Mouse (Mus musculus): Measurements from ENCODE around the gene Nfatc3.
A peak's percentile ranks its signal among the peaks of the same experiment; 100 is the strongest.

The Nfatc3 gene

DNA sequence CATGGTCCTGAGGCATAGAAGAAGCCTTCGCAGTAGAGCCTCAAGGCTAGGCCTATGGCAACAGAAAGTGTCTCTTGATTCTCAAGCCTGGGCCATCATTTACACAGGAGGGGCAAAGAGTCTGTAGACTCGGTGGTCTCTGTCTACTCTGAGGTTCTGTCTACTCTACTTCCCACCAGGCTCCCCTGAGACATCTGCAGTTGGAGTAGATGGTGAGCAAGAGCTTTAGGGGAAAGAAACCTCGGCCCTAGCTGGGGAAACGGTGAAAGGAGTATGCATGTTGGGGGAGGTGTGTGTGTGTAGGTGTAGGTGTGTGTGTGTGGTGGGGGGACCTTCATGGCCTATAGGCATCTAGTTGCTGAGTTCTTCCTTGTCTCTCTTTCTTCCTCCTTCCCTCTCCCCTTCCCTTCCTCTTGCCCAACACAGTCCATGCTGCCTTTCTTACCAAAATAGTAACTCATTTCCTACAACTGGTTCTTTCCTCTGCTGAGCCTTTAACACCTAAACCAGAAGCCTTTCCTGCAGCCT is 2.1 kb upstream of the Nfatc3 start:
- DNase-seq (ENCODE audit: low spot score in 2 of 2): no peak

DNA sequence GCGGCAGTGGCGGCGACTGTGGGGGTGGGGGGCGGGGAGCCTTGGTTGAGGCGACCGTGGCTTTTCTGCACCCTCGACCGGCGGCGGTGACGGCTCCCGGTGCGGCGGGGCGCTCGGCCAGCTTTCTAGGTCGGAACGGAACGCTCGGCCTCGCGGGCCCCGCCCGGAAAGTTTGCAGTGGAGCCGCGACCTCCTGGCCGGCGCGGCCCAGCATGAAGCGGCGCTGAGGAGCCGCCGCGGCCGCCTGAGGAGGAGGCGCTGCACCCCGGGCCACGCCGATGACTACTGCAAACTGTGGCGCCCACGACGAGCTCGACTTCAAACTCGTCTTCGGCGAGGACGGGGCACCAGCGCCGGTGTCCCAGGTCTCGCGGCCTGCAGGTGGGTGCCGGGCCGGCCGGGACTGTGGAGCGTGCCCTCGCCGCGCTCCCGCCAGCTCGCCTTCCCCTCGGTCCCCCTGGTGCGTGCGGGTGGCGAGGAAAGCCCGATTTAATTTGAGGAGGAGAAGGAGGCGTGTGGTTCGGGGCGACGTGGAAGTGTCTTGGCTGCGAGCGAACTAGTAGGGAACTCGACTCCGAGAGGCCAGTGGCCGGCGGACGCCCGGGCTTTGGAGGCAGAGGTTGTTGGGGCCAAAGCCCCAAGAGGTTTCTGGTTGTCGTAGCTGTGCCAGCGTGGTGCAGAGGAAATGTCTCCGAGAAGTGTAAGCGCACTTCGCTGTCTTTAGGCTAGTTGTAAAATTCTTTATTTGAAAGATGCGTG is 1.2 kb downstream of the Nfatc3 start:
- no peak for DNase-seq (ENCODE audit: low spot score in 2 of 2)

DNA sequence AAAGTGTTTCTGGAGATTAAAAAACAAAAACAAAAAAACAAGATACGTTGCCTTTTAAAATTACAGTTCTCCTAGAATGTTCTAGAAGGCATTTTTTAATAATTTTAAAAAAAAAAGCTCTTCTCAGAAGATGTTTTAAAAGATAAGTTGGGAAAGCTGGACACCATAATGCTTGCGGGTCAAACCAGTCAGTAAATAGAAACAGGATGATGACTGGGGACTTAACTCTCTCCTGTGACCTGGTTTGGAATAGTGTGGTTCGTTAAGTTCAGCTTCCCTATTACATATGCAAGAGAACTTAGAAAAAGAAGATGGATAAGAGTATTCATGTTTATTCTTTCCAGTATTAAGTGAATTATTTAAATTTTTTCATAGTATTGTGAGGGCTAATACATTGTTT is 1.9 kb downstream of the Nfatc3 start:
- DNase-seq (ENCODE audit: low spot score in 2 of 2): no peak

DNA sequence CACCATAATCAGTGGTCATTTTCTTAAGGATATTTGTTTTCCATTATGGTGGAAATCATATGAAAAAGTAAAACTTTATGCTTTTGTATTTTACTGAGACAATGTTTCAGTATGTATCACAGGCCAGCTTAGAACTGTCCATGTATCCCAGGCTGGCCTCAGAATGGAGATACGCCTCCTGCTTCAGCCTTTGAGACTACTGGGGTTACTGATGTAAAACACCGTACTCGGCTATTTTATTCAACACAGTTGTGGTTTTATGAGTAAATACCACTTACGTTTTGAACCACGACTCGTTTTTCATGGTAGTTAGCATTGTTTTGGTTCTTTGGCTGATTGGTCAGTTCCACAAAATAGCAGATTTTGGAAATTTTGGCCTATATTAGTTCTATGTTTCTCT is 3.0 kb downstream of the Nfatc3 start:
- no peak for DNase-seq (ENCODE audit: low spot score in 2 of 2)

DNA sequence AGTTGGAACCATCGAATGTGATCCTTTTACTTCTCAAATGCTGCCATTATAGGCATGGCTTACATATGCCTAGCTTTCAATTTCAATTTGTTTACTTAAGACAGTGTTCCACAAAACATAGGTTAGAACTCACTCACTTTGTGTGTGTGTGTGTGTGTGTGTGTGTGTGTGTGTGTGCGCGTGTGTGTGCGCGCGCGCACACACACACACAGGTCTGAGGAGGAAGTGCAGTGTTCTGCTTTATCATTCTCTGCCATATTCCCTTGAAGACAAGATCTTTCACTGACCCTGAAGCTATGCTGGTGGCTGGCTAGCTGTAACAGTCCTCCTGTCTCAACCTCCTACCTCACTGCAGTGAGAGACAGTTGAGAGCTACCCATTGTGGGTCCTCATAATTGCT is 4.4 kb downstream of the Nfatc3 start:
- DNase-seq (ENCODE audit: low spot score in 2 of 2): no peak

DNA sequence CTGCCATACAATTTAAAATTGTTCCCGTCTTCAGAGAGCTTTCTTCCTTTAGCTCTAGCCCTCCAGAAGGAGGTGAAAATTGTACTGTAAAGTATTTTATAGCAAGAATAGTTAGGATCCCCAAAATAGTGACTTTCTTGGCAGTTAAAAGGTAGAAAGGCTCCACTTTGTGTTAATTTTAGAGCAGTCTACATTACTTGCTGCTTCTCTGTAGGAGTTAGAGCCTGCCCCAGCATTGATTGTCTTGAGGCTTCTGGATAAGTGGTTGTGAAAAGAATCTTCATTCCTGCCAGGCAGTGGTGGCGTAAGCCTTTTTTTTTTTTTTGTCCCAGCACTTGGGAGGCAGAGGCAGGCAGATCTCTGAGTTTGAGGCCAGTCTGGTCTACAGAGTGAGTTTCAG is 8.1 kb downstream of the Nfatc3 start:
- no peak for DNase-seq (ENCODE audit: low spot score in 2 of 2)

DNA sequence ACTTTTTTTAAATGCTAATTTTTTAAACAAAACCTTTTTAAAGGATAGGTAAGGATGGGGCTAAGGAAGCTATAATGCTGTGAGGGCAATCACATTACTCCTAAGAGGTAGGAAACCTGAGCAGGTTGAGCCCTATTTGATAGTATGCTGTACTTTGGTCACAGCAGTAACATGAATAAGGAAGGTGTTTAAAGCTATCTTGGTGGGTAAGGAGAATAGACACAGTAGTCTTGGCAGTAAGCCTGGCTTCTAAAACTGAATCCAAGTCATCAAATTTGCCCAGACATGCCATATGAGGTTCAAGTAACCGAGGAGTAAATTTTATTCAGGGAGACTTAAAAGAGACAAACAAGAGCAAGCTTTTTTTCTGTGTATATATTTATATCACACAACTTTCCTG is 10.9 kb downstream of the Nfatc3 start:
- DNase-seq (ENCODE audit: low spot score in 2 of 2): no peak

DNA sequence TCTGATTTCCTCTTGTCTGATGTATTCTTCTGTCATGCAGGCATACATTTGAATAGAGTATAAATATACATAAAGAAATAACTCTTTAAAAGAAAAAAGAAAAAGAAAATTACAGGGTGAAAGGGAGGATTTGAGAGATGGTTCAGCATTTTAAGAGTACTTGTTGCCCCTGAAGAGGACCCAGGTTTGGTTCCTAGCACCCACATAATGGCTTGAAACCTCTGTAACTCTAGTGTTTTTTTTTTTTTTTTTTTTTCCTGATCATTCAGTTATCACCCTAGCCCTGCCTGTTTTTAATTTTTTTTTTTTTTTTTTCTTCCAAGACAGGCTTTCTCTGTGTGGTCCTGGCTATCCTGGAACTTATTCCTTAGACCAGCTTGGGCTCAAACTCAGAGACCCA is 13.5 kb downstream of the Nfatc3 start:
- DNase-seq (ENCODE audit: low spot score in 2 of 2): no peak

DNA sequence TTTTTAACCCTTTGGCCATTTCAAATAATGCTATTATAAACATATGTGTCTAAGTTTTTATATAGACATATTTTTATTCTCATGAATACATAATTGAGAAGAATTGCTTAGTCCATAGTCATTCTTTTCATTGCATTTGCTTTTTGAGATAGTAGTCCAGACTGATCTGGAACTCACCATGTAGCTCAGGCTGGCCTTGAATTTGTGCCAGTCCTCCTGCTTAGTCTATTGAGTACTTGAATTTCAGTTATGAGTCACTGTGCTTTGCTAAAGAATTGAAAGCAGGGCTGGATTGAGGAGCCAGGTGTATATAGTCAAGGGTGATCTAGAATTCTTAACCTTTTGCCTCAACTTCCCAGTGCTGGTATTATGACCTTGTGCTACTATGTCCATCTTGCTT is 15.6 kb downstream of the Nfatc3 start:
- DNase-seq (ENCODE audit: low spot score in 2 of 2): no peak

DNA sequence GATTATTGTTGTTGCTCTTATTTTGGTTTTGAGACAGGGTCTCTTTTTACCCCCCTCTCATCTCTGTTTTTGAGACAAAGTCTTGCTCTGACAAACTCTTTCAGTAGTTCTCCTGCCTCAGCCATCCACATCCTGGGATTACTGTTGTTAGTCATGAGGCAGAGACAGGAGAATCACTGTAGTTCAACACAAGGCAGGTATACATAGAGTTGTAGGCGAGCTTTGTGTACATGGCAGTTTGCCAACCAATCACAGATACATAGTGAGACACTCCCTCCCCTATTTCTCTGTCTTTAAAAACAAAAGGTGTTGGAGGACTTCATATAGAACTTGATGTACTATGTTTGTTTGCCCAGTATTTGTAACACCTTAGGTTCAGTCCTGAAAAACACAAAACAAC is 16.0 kb downstream of the Nfatc3 start:
- DNase-seq (ENCODE audit: low spot score in 2 of 2): no peak

DNA sequence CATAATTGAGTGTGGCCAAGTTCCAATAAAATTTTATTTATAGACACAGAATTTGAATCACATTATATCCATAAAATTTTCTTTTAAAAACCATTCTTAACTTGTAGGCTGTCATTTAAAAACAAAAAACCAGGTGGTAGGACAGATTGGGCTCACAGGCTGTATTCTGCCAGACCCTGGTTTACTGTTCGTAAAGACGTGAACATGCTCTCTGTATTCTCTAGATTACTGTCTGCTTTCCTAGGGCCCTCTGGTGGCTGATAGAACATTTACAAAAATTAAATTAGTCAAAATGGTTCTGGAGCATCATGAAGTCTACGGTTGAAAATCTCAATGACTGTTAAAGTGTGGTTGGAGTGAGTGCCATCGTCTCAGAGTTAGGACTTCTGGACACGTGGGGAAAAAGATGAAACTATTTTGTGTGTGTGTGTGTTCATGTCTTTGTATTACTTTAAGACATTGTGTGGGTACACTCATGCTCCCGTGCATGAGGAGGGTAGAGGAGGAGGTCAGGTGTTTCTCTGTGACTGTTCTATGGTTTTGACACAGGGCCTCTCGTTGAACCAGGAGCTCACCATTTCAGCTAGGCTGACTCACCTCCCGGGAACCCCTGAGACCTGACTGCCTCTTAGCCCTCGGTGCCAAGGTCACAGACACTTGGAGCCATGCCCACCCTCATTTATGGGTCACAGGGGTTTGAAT is 16.7 kb downstream of the Nfatc3 start:
- no peak for DNase-seq (ENCODE audit: low spot score in 2 of 2)

DNA sequence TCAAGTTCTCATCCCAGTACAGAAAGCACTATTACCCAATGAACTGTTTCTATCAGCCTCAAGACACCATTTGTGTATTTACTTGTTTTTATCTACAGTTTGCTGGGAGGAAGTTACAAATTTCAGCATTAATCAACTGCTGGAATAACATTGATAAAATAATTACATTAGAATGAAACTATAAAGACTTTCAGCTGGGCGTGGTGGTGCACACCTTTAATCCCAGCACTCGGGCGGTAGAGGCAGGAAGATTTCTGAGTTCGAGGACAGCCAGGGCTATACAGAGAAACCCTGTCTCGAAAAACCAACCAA is 17.2 kb downstream of the Nfatc3 start:
- DNase-seq (ENCODE audit: low spot score in 2 of 2): no peak

DNA sequence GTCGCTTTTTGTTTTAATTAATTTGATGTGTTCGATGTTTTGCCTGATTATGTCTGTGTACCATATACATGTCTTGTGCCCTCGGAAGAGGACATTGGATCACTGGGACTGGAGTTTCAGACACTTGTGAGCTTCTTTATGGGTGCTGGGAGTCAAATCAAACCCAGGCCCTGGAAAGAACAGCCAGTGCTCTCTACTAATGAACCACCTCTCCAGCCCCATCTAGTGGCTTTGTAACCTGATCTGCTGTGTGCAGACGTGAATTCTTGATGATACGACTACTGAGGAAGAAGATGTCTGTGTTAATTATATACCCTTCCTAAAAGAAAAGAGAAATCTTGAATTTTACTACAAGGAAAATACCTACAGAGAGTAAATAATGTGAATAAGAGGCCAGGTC is 18.0 kb downstream of the Nfatc3 start:
- no peak for DNase-seq (ENCODE audit: low spot score in 2 of 2)

DNA sequence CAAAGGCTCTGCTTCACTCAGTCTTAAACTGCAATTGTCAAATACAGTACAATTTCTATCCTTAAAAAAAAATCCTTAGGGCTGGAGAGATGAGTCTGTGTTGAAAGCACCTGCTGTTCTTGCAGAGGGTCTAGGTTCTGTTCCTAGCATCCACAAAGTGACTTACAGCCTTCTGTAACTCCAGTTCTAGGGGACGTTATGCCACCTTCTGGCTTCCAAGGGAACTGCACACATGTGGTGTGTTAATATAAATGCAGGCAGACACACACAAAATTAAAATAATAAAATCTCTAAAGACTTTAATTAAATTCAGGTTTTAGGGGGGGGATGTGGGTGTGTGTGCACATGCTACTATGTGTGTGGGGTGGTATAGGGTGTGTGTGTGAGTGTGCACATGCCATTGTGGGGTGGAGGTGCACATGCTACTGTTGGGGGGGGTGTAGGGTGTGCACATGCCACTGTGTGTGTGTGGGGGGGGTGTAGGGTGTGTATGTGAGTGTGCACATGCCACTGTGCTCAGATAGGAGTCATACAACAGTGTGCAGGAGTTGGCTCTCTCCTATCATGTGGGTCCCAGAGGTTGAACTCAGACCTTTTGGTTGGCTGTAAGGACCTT is 18.9 kb downstream of the Nfatc3 start:
- DNase-seq (ENCODE audit: low spot score in 2 of 2): no peak

DNA sequence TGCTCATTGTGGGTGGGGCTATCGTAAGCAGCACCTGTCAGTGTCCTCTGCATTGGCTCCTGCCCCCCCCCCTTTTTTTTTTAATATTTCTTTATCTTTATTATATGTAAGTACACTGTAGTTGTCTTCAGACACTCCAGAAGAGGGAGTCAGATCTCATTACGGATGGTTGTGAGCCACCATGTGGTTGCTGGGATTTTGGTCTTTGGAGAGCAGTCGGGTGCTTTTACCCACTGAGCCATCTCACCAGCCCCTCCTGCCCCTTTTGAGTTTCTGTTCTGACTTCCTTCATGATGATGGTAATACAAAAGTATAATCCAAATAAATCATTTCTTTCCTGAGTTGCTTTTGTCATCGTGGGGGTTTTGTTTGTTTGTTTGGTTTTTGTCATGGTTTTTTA is 43.7 kb downstream of the Nfatc3 start:
- DNase-seq (ENCODE audit: low spot score in 2 of 2): no peak

DNA sequence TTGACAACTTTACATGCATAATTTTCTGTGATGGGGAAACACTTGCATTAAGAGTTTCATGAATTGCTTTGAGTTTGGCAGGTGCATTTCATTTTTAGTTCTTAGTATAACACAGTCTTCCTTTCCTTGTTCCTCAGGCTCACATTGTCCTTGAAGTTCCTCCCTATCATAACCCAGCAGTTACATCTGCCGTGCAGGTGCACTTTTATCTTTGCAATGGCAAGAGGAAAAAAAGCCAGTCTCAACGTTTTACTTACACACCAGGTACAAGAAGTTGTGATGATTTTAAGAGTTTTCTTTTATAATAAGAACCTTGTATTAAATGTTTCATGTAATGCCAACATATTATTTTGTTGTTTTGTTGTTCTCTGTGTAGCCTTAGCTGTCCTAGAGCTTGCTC is 45.2 kb downstream of the Nfatc3 start:
- DNase-seq (ENCODE audit: low spot score in 2 of 2): no peak

DNA sequence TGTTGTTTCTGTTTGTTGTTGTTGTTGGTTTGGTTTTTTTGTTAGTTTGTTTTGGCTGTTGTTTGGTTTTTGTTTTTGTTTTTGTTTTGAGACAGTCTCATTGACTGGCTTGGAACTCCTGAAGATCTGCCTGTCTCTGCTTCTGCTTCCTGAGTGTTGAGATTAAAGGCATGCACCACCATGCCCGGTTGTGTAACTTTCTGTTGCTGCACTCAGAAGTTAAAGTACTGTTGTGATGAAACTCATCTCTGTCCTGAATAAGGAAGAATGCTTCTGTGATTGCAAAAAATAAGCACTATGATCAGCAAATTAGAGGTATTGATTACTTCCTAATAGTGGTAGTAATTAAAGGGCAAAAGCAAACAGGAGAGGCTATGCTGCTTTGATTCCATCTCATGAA is 47.6 kb downstream of the Nfatc3 start:
- DNase-seq (ENCODE audit: low spot score in 2 of 2): no peak

DNA sequence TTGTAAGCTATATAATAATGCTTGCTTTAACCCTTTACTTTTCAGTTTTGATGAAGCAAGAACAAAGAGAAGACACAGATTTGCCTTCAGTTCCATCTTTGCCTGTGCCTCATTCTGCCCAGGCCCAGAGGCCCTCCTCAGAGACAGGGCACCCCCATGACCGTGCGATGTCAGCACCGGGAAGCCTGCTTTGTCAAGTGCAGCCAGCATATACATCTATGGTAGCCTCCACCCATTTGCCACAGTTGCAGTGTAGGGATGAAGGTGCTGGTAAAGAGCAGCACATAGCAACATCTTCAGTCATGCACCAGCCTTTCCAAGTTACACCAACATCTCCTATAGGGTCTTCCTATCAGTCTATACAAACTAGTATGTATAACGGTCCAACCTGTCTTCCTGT is 49.4 kb downstream of the Nfatc3 start:
- DNase-seq (ENCODE audit: low spot score in 2 of 2): peak; percentile 21 to 28

DNA sequence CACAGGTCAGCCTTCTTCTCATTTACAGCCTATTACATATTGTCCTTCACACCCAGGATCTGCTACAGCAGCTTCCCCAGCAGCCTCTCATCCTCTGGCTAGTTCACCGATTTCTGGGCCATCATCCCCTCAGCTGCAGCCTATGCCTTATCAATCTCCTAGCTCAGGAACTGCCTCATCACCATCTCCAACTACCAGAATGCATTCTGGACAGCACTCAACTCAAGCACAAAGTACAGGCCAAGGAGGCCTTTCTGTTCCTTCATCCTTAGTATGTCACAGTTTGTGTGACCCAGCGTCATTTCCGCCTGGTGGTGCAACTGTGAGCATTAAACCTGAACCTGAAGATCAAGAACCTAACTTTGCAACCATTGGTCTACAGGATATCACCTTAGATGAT is 50.1 kb downstream of the Nfatc3 start:
- peak; percentile 14 to 26 for DNase-seq (ENCODE audit: low spot score in 2 of 2)

DNA sequence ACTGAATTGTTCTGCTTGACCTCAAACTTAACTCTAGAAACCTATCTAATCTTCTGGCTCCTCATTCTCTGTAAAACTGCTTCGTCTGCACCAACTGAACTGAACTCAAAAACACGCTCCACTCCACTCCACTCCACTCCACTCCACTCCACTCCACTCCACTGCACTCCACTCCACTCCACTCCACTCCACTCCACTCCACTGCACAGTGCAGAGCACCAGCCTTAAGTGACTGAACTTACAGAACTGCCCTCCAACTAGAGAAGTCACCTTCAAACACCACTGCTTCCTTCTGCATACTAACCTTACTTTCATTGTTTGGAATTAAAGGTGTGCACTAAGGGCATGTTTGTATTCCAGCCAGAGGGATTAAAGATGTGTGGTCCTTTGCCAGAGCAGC is 53.4 kb downstream of the Nfatc3 start:
- DNase-seq (ENCODE audit: low spot score in 2 of 2): no peak

DNA sequence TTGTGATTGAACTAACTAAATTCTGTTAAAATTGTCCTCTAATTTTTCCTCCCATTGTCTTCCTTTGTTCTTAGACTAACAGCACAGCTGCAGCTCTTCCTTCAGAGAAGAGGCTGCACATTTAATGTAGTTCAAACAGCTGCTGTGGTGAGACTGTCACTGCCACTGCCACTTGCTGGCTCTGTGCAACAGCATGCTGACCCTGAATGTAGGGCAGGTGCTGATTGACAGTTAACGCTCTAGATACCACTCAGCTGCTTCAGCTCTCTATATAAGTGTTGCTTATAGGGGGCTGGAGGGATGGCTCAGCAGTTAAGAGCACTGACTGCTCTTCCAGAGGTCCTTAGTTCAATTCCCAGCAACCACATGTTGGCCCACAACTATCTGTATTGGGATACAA is 53.9 kb downstream of the Nfatc3 start:
- no peak for DNase-seq (ENCODE audit: low spot score in 2 of 2)

DNA sequence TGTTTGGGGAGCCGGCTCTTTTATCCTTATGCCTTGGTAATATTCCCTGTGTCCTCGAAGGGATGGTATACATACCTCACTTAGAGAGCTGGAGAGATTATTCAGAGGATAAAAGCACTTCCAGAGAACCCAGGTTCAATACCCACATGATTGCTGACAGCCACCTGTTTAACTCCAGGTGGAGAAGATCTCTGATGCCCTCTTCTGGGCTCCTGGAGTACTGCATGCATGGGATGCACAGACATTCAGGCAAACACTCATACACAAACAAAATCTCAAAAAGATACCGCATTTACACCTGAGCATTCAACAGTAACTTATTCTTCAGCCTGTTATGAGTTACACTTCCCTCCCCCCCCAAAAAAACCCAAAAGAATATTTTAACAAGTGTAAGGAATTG is 57.3 kb downstream of the Nfatc3 start:
- DNase-seq (ENCODE audit: low spot score in 2 of 2): peak in 1 of 2 experiments; percentile 39

DNA sequence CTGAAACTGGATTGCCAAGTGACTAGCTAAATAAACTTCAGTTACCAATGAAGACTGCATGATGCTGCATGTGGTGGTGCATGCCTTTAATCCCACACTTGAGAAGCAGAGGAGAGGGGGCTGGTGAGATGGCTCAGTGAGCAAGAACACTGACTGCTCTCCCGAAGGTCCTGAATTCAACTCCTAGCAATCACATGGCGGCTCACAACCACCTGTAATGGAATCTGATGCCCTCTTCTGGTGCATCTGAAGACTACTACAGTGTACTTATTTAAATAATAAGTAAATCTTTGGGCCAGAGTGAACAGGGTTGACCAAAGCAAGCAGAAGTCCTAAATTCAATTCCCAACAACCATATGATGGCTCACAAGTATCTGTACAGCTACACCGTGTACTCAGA is 64.8 kb downstream of the Nfatc3 start:
- DNase-seq (ENCODE audit: low spot score in 2 of 2): no peak
